ENCODE assay signal across 14 mouse cellular contexts in the genomic region with DNA sequence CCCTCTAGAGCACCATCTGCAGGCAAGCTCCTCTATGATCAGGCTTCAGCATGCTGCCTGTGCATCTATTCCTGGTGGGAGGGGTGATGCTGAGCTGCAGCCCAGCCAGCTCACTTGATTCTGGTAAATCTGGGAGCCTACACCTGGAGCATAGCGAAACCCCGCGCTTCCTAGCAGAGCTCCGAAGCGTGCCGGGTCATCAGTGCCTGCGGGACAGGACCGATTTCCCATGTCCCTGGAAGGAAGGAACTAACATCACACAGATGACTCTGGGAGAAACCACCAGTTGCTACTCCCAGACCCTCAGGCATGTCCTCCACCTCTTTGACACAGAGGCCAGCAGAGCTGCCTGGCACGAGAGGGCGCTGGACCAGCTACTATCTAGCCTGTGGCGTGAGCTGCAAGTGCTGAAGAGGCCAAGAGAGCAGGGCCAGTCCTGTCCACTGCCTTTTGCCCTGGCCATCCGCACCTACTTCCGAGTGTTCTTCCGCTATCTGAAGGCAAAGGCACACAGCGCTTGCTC. TPM values are rescaled to one million over a fixed set of nuclear protein-coding genes. Genes with fewer than 3 reads are reported as not detected.
A peak's percentile ranks its signal among the peaks of the same experiment; 100 is the strongest.
DNase-seq lines count a peak whose midpoint lies in the region; TF ChIP-seq lines count a peak whose summit lies in the region.
"Not testable (repeated sequence)": the region's sequence is repeated elsewhere in the genome, so short reads cannot be mapped to it uniquely, and the experiment has no call there.
"Had no signal": no experiment of that assay in that cellular context is flagged by ENCODE, and none has a peak within 500 bp of the region (broad histone marks: within the 10 kb centered on the region; RNA-seq: fewer than 3 reads in every experiment).

A gene (plus strand): TSS at position 51 of the 523 bp plus-strand sequence.

- H3K27me3 ChIP-seq in thymus, adult 2 months (ENCODE audit: control insufficient read depth, insufficient read depth, low read length), result not testable (repeated sequence)

- not testable (repeated sequence) for H3K36me3 ChIP-seq in thymus, adult 2 months (ENCODE audit: control insufficient read depth, insufficient read depth, low read length)

- peak; percentile 53 for TF ChIP-seq CTCF in layer of hippocampus, adult 2 months (conservative IDR thresholded peaks at IDR 0.05)
- not testable (repeated sequence) for TF ChIP-seq CTCF in thymus, adult 2 months (IDR thresholded peaks at IDR 0.05; ENCODE audit: borderline replicate concordance, control insufficient read depth, extremely low read depth, insufficient read depth, low read length, poor library complexity)

- TF ChIP-seq POLR2A in thymus, adult 2 months (IDR thresholded peaks at IDR 0.05; ENCODE audit: control insufficient read depth, extremely low read depth, insufficient read depth, low read length, poor library complexity), result not testable (repeated sequence)

- intact Hi-C loops in heart, postnatal 25 days (cut with DNase I); left cerebral cortex, postnatal 4 days (cut with DNase I): not testable (repeated sequence)

- peak; percentile 69 to 77 for DNase-seq in cerebellum, adult 18-20 months
- peak; percentile 58 for DNase-seq in gastrocnemius, adult 18-20 months (ENCODE audit: low spot score)
- peak; percentile 69 for DNase-seq in heart, postnatal 25 days (ENCODE audit: low spot score)
- DNase-seq in layer of hippocampus, adult 2 months (ENCODE audit: low spot score in 2 of 2), result peak; percentile 60 to 67
- DNase-seq in left cerebral cortex, postnatal 4 days, result peak; percentile 45
- DNase-seq in ovary, postnatal 36 days (ENCODE audit: low spot score), result peak; percentile 67
- DNase-seq in thymus, adult 2 months, result peak; percentile 80

- H3K27ac ChIP-seq in layer of hippocampus, adult 2 months; thymus, adult 2 months (ENCODE audit: control insufficient read depth, insufficient read depth, low read length): not testable (repeated sequence)

- WGBS in thymus, adult 2 months, result 96% methylated on average over 15 of the region's 15 CpGs

- not testable (repeated sequence) for H3K4me3 ChIP-seq in layer of hippocampus, adult 2 months; thymus, adult 2 months (ENCODE audit: control insufficient read depth, insufficient read depth, low read length)

- not testable (repeated sequence) for H3K4me1 ChIP-seq in thymus, adult 2 months (replicated peaks; ENCODE audit: control insufficient read depth, insufficient read depth, low read length)

RNA-seq across cellular contexts. Expression of the gene that starts here (rescaled TPM):
- not detected for total RNA-seq in gastrocnemius, adult 18-20 months (2021)
- total RNA-seq in heart, postnatal 25 days (2021), result not detected
- not detected for total RNA-seq in layer of hippocampus, adult 2 months (2021)
- total RNA-seq in left cerebral cortex, postnatal 4 days (2021), result not detected
- not detected in 2 replicates for polyA plus RNA-seq in thymus, adult 2 months (2012; rRNA removed)
- polyA plus RNA-seq: brain, embryonic 14.5 days; embryonic facial prominence, embryonic 13.5 days; hindbrain, embryonic 16.5 days; limb, embryonic 15.5 days; midbrain, embryonic 11.5 days; neural tube, embryonic 14.5 days; stomach, embryonic 16.5 days had no signal

Comparison
In these comparisons a context has a peak if more than half of its experiments do, and no peak if none do; other contexts are left out.
1. Peak in DNase-seq in gastrocnemius, adult 18-20 months; RNA of the gene not detected or under 1 TPM.
2. Peak in DNase-seq in heart, postnatal 25 days; RNA of the gene not detected or under 1 TPM.
3. Peak in DNase-seq in layer of hippocampus, adult 2 months; RNA of the gene not detected or under 1 TPM.
4. Peak in DNase-seq in left cerebral cortex, postnatal 4 days; RNA of the gene not detected or under 1 TPM.
5. Peak in DNase-seq in thymus, adult 2 months; RNA of the gene not detected or under 1 TPM.